Mouse (Mus musculus) CH12.LX (cell line): Measurements from ENCODE around the gene Jmjd1c.

Experiments
- CTCF ChIP-seq, 2 experiments: IDR thresholded peaks in 1 of 2; conservative IDR thresholded peaks in 1 of 2; 2 replicates each; pipeline ENCODE4 v1.5.1; 2011 to 2012; ENCODE audit warnings: low read depth in 2 of 2, low read length in 2 of 2, improper control_type of control experiment in 1 of 2, inconsistent platforms in 1 of 2, mild to moderate bottlenecking in 1 of 2, moderate library complexity in 1 of 2
- EP300 ChIP-seq: IDR thresholded peaks from 2 replicates; pipeline ENCODE4 v1.6.1; 2011; ENCODE audit warnings: low read length, improper control_type of control experiment
- GABPA ChIP-seq: IDR thresholded peaks from 2 replicates; pipeline ENCODE4 v1.6.1; 2012; ENCODE audit warnings: low read depth, low read length, improper control_type of control experiment, inconsistent platforms; ENCODE audit not compliant: insufficient replicate concordance
- MAFK ChIP-seq: IDR thresholded peaks from 2 replicates; pipeline ENCODE4 v1.6.1; 2011; ENCODE audit warnings: low read length, improper control_type of control experiment; ENCODE audit not compliant: insufficient replicate concordance
- MAX ChIP-seq: IDR thresholded peaks from 2 replicates; pipeline ENCODE4 v1.6.1; 2011; ENCODE audit warnings: low read length, improper control_type of control experiment
- MAZ ChIP-seq: IDR thresholded peaks from 2 replicates; pipeline ENCODE4 v1.6.1; 2012; ENCODE audit warnings: low read depth, mild to moderate bottlenecking, inconsistent platforms, low read length, improper control_type of control experiment, moderate library complexity
- MYC ChIP-seq: IDR thresholded peaks from 2 replicates; pipeline ENCODE4 v1.6.1; 2011; ENCODE audit warnings: low read depth, mild to moderate bottlenecking, improper control_type of control experiment, low read length
- PAX5 ChIP-seq: IDR thresholded peaks from 2 replicates; pipeline ENCODE4 v1.6.1; 2012; ENCODE audit warnings: low read length, inconsistent platforms, mixed read lengths
- POLR2A ChIP-seq: IDR thresholded peaks from 2 replicates; pipeline ENCODE4 v1.6.1; 2011; ENCODE audit warnings: low read depth, mild to moderate bottlenecking, improper control_type of control experiment, low read length
- POLR2AphosphoS2 ChIP-seq: IDR thresholded peaks from 2 replicates; pipeline ENCODE4 v1.6.1; 2011; ENCODE audit warnings: low read depth, low read length, improper control_type of control experiment
- SIN3A ChIP-seq: IDR thresholded peaks from 2 replicates; pipeline ENCODE4 v1.6.1; 2012; ENCODE audit warnings: low read length, improper control_type of control experiment, inconsistent platforms
- SMC3 ChIP-seq: IDR thresholded peaks from 2 replicates; pipeline ENCODE4 v1.6.1; 2011; ENCODE audit warnings: low read depth, low read length, improper control_type of control experiment
- TCF12 ChIP-seq: IDR thresholded peaks from 2 replicates; pipeline ENCODE4 v1.6.1; 2014; ENCODE audit warnings: low read depth, mild to moderate bottlenecking, inconsistent platforms, low read length, improper control_type of control experiment
- ZC3H11A ChIP-seq: IDR thresholded peaks from 2 replicates; pipeline ENCODE4 v1.6.1; 2012; ENCODE audit warnings: low read depth, mild to moderate bottlenecking, inconsistent platforms, low read length, improper control_type of control experiment

DNA sequence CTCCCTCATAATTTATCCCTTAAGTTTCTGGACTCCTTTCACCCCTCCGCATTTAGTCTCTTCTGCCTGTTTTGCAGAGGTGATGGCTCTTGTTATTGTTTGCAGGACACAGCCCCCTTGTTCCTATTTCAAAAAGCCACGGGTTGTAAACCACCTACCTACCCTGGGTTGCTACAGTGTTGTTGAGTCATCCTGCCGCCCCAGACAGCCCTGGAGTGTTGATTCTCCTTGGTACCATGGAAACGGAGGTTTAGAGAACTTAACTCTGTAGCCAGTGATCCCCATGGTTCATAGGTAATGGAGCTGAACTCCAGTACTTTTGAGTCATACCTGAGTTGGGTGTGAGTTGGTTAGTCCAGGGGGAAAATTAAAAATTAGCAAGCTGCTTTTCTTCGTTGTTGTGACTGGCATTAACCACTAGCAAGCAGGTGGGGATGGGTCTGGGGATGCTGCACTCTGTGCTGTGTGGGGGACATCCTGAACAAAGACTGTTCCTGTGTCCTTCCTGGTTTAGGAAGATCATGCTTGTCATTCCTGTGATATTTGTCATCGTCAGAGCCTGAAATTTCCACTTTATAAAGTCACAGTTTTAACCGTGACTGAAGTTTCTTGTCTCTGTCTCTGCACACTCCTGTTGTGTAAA, 2.6 kb downstream of the Jmjd1c start:
- TF ChIP-seq CTCF (conservative IDR thresholded peaks at IDR 0.05 in 1 of 2, IDR thresholded peaks at IDR 0.05 in 1 of 2; ENCODE audit: low read depth in 2 of 2, low read length in 2 of 2), result no peak
- no peak for TF ChIP-seq SMC3
- TF ChIP-seq MAZ, result no peak
- no peak for TF ChIP-seq POLR2AphosphoS2
- no peak for TF ChIP-seq POLR2A
- TF ChIP-seq ZC3H11A, result no peak
- TF ChIP-seq MAX, result no peak
- no peak for TF ChIP-seq TCF12
- no peak for TF ChIP-seq MYC
- peak; percentile 68; the same call in 1 of the 2 replicates for TF ChIP-seq SIN3A
- TF ChIP-seq MAFK, result no peak
- no peak for TF ChIP-seq PAX5
- no peak for TF ChIP-seq EP300
- TF ChIP-seq GABPA, result no peak
